Mouse (Mus musculus) midbrain, embryonic 16.5 days (tissue): ENCODE results near the gene 4930579F01Rik. TPM values are rescaled to one million over a fixed set of nuclear protein-coding genes. Genes with fewer than 3 reads are reported as not detected.

Source experiments
- ATAC-seq: fragments of 200-750 bp; cut with Nextera tagmentation; 2 replicates; pipeline ENCODE4 v1.8.0; 2017; ENCODE audit warnings: moderate TSS enrichment
- H3K27ac ChIP-seq: fragments of 300-500 bp; sonication (generic); 2 replicates; pipeline ENCODE4 v1.5.1; 2014; ENCODE audit warnings: mild to moderate bottlenecking, low read length, mixed read lengths
- H3K27me3 ChIP-seq: fragments of 300-500 bp; sonication (generic); 2 replicates; pipeline ENCODE4 v1.6.1; 2014; ENCODE audit warnings: low read depth, low read length, mixed read lengths; ENCODE audit not compliant: control insufficient read depth, insufficient read depth
- H3K36me3 ChIP-seq: fragments of 300-500 bp; sonication (generic); 2 replicates; pipeline ENCODE4 v1.6.1; 2014; ENCODE audit warnings: mild to moderate bottlenecking, low read length, moderate library complexity, mixed read lengths; ENCODE audit not compliant: control insufficient read depth, insufficient read depth
- H3K4me1 ChIP-seq: fragments of 300-500 bp; sonication (generic); 2 replicates; pipeline ENCODE4 v1.6.1; 2014; ENCODE audit warnings: mild to moderate bottlenecking, low read length, mixed read lengths; ENCODE audit not compliant: control insufficient read depth, insufficient read depth
- H3K4me2 ChIP-seq: fragments of 300-500 bp; sonication (generic); 2 replicates; pipeline ENCODE4 v1.6.1; 2014; ENCODE audit warnings: mild to moderate bottlenecking, low read length, mixed read lengths
- H3K4me3 ChIP-seq: fragments of 300-500 bp; sonication (generic); 2 replicates; pipeline ENCODE4 v1.5.1; 2014; ENCODE audit warnings: low read depth, mild to moderate bottlenecking, low read length, moderate library complexity, mixed read lengths
- H3K9ac ChIP-seq: fragments of 300-500 bp; sonication (generic); 2 replicates; pipeline ENCODE4 v1.6.1; 2014; ENCODE audit warnings: low read depth, low read length, mixed read lengths
- H3K9me3 ChIP-seq: fragments of 300-500 bp; sonication (generic); replicated peaks from 2 replicates; pipeline ENCODE4 v1.6.1; 2014; ENCODE audit warnings: mild to moderate bottlenecking, low read length, mixed read lengths; ENCODE audit not compliant: control insufficient read depth, poor library complexity, severe bottlenecking
- WGBS: fragments of 180-500 bp; shearing (Covaris S2); extraction: QIAGEN DNeasy Blood & Tissue Kit; methylation state at CpG from one replicate; pipeline ENCODE4 v1.1.7; 2014; 5-methylcytosine and 5-hydroxymethylcytosine counted together
- polyA plus RNA-seq: library from polyadenylated mRNA; unstranded; fragments of >200 nt; fragmentation: Nextera tagmentation; extraction: Ambion mirVana; gene quantifications from 2 replicates; pipeline ENCODE4 v1.2.1, GENCODE M21; 2015

4930579F01Rik gene
- polyA plus RNA-seq, 1 experiment from 2014 or later = not detected

- Histone ChIP-seq H3K4me2 (no peak overlapping the region), H3K9ac (no peak overlapping the region), H3K4me1 (no peaks in the 10 kb centered on the region), H3K36me3 (no peaks in the 10 kb centered on the region), H3K9me3 (no peaks in the 10 kb centered on the region), H3K27me3 (no peaks in the 10 kb centered on the region), H3K4me3 (no peak overlapping the region), H3K27ac (no peak overlapping the region)
- WGBS = 81% methylated on average over 13 of the region's 13 CpGs
- ATAC-seq = no peak
Measured at GRCm38 (mm10) chr3:138224363-138224954, 30.8 kb upstream of the 4930579F01Rik start.

DNA sequence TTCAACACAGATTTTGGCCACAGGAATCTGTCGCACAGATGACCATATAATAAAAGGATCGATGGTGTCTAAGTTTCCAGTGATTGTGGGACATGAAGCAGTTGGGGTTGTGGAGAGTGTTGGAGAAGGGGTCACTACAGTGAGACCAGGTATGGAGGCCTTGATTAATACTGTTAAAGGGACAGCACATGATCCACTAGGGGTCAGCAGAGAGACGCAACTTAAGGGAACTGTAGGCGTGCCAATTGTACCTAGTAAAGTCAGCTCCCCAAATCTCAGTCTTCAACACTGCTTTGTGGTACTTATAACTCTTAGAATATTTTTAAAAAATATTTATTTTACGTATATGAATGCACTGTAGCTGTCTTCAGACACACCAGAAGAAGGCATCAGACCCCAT is 29.3 kb upstream of the 4930579F01Rik start:
- H3K4me3 ChIP-seq = no peak overlapping the region
- no peaks in the 10 kb centered on the region for H3K9me3 ChIP-seq
- no peaks in the 10 kb centered on the region for H3K36me3 ChIP-seq
- H3K4me1 ChIP-seq = no peaks in the 10 kb centered on the region
- 62% methylated on average over 5 of the region's 5 CpGs for WGBS
- ATAC-seq = no peak
- no peak overlapping the region for H3K9ac ChIP-seq
- H3K27me3 ChIP-seq = no peaks in the 10 kb centered on the region
- H3K4me2 ChIP-seq = no peak overlapping the region
- H3K27ac ChIP-seq = no peak overlapping the region

- Histone ChIP-seq H3K4me3 (no peak overlapping the region), H3K9me3 (no peaks in the 10 kb centered on the region), H3K4me2 (no peak overlapping the region), H3K27ac (no peak overlapping the region), H3K9ac (no peak overlapping the region), H3K27me3 (no peaks in the 10 kb centered on the region), H3K4me1 (no peaks in the 10 kb centered on the region), H3K36me3 (no peaks in the 10 kb centered on the region)
- no peak for ATAC-seq
- WGBS = 74% methylated on average over 4 of the region's 4 CpGs
Measured at GRCm38 (mm10) chr3:138222511-138222910, 28.9 kb upstream of the 4930579F01Rik start.

- H3K9me3 ChIP-seq = no peaks in the 10 kb centered on the region
- H3K36me3 ChIP-seq = no peaks in the 10 kb centered on the region
- ATAC-seq = peak; percentile 60; the same call in 1 of the 2 replicates
- H3K9ac ChIP-seq = no peak overlapping the region
- H3K27ac ChIP-seq = no peak overlapping the region
- H3K27me3 ChIP-seq = no peaks in the 10 kb centered on the region
- no peak overlapping the region for H3K4me2 ChIP-seq
- WGBS = 60% methylated on average over 11 of the region's 11 CpGs
- H3K4me3 ChIP-seq = no peak overlapping the region
- no peaks in the 10 kb centered on the region for H3K4me1 ChIP-seq
Measured at GRCm38 (mm10) chr3:138221116-138221515, 27.5 kb upstream of the 4930579F01Rik start.

DNA sequence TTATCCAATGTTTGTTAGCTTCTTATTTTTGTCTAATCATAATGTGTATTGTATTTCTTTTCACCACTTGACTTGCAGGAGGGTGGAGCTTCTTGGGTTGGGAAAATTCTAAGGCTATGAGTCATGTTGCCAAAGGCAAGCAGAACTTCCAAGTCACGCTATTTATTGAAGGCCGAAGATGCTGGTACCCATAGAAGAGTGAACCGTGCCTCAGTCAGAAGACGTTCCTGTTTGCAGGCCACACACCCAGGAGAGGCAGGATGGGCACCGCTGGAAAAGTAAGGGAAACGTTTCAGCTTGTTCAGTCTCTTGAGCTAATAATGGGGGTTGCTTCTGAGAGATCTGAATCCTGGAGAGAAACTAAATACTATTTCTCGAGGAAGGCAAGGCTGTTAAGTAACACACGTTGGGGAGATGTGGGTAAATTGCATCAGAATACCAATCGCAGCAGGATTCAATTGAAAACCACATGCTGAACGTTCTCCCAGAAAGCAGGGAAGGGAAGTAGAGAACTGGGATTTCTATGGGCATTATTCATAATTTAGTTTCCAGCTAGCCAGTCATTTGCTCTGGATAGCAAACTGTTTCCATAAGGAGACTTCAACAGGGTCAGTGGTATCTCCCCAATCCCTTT is 24.1 kb upstream of the 4930579F01Rik start, which contains the start of gene Adh7:
Adh7 (plus strand) TSS at position 130 of the 634 bp plus-strand sequence.
- 80% methylated on average over 10 of the region's 10 CpGs for WGBS
- Histone ChIP-seq H3K36me3 (no peaks in the 10 kb centered on the region), H3K9ac (no peak within 1 kb of the TSS), H3K4me3 (no peak within 1 kb of the TSS), H3K4me1 (no peaks in the 10 kb centered on the region; the same call in 1 of the 2 replicates), H3K27me3 (no peaks in the 10 kb centered on the region), H3K27ac (no peak within 1 kb of the TSS), H3K4me2 (no peak within 1 kb of the TSS), H3K9me3 (no peaks in the 10 kb centered on the region)
- ATAC-seq = no peak

DNA sequence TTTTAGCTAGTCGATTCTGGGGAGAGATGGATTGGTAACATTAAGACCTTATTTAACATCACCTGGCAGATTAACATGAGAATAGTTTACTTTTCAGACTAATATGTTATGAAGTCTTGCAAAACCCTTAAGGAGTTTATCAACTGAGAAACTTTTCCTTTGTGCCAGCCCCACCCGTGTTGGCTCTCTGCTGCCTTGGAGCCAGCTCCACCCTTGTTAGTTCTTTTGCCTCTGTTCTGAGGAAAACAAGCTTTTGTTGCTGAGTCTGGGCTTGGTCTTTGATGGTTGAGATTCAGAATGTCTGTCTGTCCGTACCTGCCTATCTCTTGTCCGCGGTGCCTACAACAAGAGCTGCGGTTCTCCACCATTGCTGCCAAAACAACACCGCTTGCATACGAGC is 22.5 kb upstream of the 4930579F01Rik start:
- Histone ChIP-seq H3K27ac (no peak overlapping the region), H3K36me3 (no peaks in the 10 kb centered on the region), H3K27me3 (no peaks in the 10 kb centered on the region), H3K4me2 (no peak overlapping the region), H3K9ac (no peak overlapping the region), H3K4me1 (no peaks in the 10 kb centered on the region; the same call in 1 of the 2 replicates), H3K4me3 (no peak overlapping the region), H3K9me3 (no peaks in the 10 kb centered on the region)
- no peak for ATAC-seq
- 76% methylated on average over 8 of the region's 8 CpGs for WGBS

- no peak overlapping the region for H3K4me3 ChIP-seq
- H3K9me3 ChIP-seq = no peaks in the 10 kb centered on the region
- ATAC-seq = peak; percentile 45; the same call in 1 of the 2 replicates
- H3K27me3 ChIP-seq = no peaks in the 10 kb centered on the region
- no peak overlapping the region for H3K27ac ChIP-seq
- WGBS = 13% methylated on average over 11 of the region's 11 CpGs
- no peaks in the 10 kb centered on the region for H3K36me3 ChIP-seq
- no peaks in the 10 kb centered on the region; the same call in 1 of the 2 replicates for H3K4me1 ChIP-seq
- H3K4me2 ChIP-seq = no peak overlapping the region
- no peak overlapping the region for H3K9ac ChIP-seq
Measured at GRCm38 (mm10) chr3:138215395-138215989, 21.9 kb upstream of the 4930579F01Rik start.

DNA sequence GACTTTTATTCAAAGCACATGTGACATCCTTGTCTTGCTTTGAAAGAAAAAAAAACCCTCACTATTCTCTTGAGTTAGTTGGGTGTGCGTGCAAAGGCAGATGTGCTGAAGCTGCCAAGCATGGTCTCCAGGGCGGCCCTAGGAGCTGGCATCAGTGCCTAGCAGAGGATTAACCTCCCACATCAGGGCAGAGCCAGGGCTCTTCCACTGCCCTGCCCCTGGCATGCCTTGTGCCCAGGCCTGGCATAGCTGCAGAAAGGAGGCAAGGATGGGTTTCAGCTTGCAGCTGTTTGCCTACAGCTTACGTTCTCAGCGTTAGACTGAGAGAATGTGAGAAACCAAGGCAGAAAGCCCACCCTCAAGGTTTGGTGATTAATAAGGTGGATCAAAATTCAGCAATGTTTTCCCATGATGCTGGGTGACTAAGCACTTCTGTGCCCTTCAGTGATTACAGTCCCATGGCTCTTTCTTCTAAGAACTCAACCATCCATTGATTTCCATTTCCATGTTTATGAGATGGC is 18.9 kb upstream of the 4930579F01Rik start:
- H3K36me3 ChIP-seq = no peaks in the 10 kb centered on the region
- no peak overlapping the region for H3K9ac ChIP-seq
- no peaks in the 10 kb centered on the region; the same call in 1 of the 2 replicates for H3K4me1 ChIP-seq
- WGBS = 88% methylated on average over 4 of the region's 4 CpGs
- no peak for ATAC-seq
- no peak overlapping the region for H3K27ac ChIP-seq
- no peak overlapping the region for H3K4me2 ChIP-seq
- no peaks in the 10 kb centered on the region for H3K9me3 ChIP-seq
- H3K27me3 ChIP-seq = no peaks in the 10 kb centered on the region
- H3K4me3 ChIP-seq = no peak overlapping the region
